Mouse (Mus musculus): ENCODE results near the gene Slc15a3. TPM values are rescaled to one million over a fixed set of nuclear protein-coding genes. Genes with fewer than 3 reads are reported as not detected.

Gene Slc15a3
- polyA plus RNA-seq, 1 experiment, result 10.1 TPM

DNA sequence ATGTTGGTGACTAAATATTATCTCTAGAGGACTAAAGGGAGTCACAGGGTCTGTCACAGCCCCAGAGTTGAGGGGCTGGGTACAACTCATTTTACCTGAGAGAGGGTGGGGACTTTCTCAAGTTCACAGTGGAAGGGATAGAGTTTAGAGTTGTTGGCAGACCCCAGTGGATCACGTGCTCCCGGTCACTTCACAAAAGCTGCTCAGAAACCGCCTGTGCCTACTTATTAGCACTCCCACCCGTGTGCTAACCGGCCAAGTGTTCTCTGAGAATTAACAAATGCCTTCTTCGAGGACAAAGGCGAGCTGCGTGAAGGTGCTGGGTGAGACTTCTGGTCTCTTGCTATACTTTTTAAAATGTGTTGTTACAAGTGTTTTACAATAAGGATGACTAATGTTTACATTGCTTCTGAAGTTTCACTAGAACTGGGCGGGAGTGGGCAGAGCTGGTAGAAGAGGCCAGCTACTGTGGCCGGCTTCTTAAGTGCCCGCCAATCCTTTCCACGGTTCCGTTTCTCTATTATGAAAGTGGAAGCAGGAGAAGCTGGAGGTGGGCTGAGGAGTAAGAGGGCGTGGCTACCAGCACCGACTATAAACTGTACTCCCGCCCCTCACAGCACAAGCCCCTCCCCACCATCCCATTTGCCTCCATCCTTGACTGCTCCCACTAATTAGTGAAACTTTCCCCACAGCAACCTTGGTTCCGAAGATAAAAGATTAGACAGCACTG, 21.1 kb upstream of the Slc15a3 start:
- peak; percentile 24 for DNase-seq (ENCODE audit: low read depth, low spot score)
- WGBS, result 16% methylated on average over 17 of the region's 17 CpGs

DNA sequence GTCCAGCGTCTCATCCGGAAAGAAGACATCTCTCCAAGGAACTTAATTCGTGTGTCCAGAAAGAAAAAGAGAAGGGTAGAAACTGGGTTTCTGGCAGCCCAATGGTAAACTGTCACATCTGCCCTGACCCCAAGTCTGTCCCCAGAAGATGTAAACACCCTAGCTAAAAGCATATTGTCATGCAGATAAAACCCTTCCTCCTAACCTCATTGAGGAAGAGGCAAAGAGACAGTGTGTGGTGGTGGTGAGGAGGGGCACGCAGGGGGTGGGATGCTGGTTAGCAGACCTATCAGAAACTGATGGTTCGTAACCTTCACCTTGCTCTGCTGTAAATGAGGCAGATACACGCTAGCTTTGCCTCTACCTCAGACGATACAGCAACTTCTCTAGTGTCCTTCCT, 18.2 kb upstream of the Slc15a3 start:
- no peak for DNase-seq (ENCODE audit: low read depth, low spot score)
- WGBS, result 80% methylated on average over 7 of the region's 7 CpGs

DNA sequence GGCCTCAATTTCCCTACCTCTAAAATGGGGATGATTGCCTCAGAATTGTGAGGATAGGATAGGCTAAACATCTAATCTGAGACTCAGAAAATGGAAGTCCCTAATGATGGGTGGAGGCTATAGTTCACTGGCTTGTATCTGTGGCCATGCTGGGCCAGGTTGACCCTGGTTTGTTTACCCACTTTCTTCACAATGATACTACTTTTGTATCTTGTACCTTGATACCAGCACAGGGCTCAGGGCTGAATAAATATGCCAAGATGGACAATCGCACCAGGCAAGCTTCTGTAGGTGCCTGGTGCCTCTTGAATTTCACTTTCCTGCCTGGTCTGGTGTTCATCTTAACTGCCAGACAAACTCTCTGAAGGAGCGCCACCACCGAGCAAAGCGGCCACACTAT, 17.0 kb upstream of the Slc15a3 start:
- DNase-seq (ENCODE audit: low read depth, low spot score), result no peak
- WGBS, result 91% methylated on average over 4 of the region's 4 CpGs

DNA sequence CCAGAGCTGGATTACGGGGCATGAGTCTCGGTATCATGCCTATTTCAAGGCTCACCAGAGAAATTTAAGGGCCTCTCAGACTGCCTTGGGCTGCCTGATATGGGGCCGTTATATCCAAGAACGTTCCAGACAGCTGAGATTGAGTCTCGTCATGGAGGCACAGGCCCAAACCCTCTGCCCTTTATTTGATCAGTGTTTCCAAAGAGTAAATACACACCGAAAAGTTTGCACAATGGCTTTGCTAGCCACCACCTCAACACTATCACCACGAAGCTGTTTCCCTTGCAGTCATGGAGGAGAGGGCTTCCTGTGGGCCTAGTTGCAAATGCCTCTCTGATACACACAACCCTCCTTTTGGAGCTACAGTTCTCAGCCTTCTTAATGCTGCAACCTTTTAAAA, 15.5 kb upstream of the Slc15a3 start:
- 67% methylated on average over 7 of the region's 7 CpGs for WGBS
- no peak for DNase-seq (ENCODE audit: low read depth, low spot score)

DNA sequence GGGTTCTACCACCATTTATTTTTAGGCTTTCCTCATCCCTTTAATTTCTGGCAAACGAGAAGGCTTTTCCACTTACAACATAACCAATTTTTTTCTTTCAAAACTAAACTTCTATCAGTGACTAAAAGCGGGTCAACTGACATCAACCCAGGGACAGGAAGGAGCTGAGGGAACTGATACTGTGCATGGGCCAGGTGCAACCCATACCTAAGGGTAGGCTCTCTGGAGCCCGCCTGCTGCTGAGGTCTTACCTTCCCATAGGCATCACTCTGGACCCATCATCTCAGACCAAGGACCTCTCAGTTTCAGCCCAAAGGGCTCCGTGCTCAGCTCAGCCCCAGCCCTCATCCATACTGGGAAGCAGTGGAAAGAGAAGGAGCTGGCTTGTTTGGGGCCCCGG, 11.2 kb upstream of the Slc15a3 start:
- 86% methylated on average over 5 of the region's 5 CpGs for WGBS
- DNase-seq (ENCODE audit: low read depth, low spot score), result no peak

DNA sequence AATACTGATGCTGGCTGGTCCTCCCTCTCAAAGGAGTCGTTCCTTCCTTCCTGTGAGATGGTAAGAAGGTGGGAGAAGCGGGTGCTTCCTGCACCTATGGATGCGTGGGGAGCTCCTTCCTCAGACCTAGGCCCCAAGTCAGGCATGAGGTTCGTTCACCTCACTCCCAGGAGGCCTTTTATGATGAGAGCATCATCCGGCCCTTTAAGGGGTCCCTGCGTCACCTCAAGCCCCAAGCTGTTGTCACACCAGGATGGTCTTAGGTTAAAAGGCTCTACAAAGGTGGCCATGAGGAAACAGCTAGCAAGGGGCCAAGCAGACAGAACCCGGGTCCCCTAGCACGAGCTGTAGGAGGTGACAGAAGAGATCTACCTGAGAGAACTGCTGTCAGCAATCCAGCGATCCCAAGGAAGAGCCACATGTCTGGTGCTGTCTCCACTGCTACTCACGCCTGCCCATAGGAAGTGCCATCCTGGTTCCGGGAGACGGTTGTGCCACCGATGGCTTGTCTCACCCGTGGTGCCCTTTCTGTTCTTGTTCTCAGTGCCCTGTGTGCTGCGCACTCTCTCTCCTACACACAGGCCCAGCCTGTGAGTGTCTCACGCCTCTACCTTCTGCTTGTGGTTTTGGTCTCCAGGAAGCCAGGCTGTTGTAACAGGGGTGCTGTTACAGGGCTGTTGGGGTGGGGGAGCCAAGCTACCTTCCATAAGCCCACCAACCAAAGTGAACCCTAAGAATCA, 9.9 kb upstream of the Slc15a3 start, which contains the start of gene Cd6:
Cd6 (minus strand) TSS at position 623 of the 740 bp plus-strand sequence.
- 87% methylated on average over 16 of the region's 16 CpGs for WGBS
- no peak for DNase-seq (ENCODE audit: low read depth, low spot score)

DNA sequence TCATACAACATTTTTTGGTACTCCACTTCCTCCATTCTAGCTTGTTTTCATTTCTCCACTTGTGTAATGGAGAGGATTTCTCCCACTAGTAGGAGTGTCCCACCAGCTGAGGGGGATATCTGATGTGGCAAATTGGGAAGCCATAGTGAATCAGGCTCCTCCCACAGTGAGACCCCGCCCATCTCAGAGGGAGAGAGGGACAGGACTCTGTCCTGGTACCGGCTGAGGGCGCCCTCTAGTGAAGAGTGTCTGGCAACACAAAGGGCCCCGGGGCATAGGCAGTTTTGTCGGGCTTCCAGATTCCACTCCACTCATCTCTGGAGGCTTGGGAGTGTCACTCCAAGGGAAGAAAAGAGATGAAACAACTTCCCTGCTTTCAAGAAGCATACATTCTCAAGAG, 8.1 kb upstream of the Slc15a3 start:
- DNase-seq (ENCODE audit: low read depth, low spot score), result peak; percentile 8
- WGBS, result 9% methylated on average over 5 of the region's 5 CpGs

DNA sequence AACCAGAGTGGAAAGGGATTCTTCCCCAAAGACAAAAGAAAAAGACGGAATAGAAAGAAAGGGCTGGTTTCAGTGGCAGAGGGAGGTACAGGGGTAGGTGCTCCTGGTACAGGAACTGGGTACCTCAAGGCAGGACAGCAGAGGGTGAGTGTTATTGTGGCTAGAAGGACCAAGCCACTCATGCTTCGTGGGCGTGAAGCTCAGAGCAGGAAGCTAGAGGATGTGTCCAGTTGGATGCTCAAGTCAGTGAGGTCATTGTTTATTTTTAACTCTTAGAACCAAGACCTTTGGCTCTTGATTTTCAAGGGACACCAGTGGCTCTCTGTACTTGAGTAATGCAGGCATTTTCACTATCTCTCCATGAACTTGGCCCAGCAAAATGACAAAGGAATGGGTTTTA, 7.5 kb upstream of the Slc15a3 start:
- DNase-seq (ENCODE audit: low read depth, low spot score), result no peak
- WGBS, result 72% methylated on average over 3 of the region's 3 CpGs

DNA sequence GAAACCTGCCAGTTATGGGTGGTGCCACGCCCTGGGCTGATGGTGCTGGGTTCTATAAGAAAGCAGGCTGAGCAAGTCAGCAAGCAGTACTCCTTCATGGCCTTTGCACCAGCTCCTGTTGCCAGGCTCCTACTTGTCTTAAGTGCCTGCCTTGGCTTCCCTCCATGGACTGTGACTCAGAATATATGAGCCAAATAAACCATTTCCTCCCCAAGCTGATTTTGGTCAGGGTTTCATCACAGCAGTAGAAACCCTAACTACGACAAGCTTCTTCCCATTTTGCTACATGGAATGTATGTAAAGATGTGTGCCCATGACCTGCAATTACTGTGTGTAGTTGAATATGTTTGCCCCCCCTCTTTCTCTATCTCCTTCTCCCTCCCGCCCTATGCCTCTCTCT, 5.9 kb upstream of the Slc15a3 start:
- WGBS, result 57% methylated on average over 3 of the region's 3 CpGs
- DNase-seq (ENCODE audit: low read depth, low spot score), result no peak

DNA sequence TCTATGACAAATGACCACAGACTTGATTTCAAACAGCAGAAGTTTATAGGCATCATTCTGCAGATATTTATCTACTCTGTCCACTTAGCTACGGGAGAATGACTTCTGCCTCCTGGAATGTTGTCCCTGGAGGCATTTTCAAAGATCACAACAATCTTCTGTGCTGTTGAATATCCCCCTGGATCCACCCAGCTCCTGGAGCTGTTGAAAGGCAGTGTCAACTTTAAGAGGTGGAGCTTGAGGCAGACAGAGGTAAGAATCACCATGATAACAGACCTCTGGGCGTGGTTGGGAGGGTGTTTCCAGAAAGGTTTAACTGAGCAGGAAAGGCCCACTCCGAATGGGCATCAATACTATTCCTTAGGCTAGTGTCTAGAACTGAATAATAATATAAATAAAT, 3.9 kb upstream of the Slc15a3 start:
- DNase-seq (ENCODE audit: low read depth, low spot score), result no peak
- WGBS, result 31% methylated on average over 3 of the region's 3 CpGs

DNA sequence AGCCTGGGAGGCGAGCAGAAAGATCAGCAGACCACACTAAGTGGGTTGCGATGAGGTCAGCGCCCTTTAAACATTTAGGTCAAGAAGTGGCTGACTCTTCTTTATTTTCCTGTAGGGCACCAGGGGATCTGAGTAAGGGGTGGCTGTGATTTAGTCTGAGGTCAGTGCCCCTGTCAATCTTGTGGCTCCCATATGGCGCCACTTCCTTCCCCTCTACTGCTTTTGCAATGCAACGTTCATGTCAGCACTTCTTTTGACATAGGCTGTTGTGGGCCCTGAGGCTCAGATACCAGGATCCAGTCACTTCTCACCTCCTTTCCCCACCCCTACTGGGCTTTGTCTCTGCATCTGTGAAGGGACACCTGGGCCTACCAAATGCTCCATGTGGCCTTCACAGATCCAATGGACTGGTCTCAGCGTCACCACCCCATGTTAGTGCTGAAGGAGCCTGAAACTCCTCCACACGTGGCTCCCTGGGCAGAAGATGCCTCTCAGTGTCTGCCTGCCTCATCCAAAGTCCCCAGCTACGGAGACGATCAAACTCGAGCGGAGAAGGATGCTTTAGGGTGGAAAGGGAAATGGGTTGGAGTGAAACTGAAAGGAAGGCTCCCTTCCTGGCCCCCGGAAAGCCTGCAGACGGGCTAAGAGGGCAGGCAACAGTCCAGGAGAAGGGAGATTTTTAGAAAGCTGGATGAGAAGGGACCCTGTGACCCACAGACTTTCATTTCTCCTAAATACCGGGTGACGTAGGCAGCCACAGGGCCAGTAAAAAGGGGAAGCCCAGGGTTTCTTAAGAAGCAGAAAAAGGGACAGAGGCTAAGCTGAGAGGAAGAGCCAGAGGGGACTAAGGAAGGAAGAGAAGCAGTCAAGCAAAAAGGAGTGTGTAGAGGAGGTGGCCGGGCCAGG, 2.4 kb downstream of the Slc15a3 start:
- 63% methylated on average over 16 of the region's 16 CpGs for WGBS
- no peak for DNase-seq (ENCODE audit: low read depth, low spot score)

DNA sequence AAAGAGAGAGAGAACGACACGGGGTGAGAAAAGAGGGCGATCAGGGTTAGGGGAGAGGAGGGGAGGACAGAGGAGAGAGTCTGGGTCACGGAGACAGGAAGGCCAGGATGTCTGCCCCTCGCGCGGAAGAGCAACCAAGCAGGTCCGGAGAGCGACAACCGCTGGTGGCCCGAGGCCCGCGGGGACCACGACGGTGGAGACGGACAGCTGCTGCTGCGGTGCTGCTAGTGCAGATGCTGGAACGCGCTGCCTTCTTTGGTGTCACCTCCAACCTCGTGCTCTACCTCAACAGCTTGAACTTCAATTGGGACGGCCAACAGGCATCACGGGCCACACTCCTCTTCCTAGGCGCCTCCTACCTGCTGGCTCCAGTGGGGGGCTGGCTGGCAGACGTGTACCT, 3.4 kb downstream of the Slc15a3 start:
- DNase-seq (ENCODE audit: low read depth, low spot score), result no peak
- WGBS, result 51% methylated on average over 24 of the region's 24 CpGs

DNA sequence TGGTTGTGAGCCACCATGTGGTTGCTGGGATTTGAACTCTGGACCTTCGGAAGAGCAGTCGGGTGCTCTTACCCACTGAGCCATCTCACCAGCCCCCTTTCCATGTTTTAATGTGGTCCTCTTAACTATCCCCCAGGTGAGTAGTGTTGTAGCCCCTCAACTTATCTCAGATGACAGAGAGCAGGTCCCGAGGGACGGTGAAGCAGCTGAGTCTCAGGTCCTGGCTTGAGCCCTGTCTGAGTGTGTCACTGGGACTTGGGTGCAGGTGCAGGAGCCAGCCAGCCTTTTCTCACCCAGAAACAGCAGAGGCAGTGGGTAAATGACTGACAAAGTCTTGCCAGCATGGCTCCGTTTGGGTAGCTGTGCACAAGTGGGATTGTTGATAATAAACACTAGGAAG, 4.7 kb downstream of the Slc15a3 start:
- DNase-seq (ENCODE audit: low read depth, low spot score), result no peak
- 83% methylated on average over 5 of the region's 5 CpGs for WGBS

DNA sequence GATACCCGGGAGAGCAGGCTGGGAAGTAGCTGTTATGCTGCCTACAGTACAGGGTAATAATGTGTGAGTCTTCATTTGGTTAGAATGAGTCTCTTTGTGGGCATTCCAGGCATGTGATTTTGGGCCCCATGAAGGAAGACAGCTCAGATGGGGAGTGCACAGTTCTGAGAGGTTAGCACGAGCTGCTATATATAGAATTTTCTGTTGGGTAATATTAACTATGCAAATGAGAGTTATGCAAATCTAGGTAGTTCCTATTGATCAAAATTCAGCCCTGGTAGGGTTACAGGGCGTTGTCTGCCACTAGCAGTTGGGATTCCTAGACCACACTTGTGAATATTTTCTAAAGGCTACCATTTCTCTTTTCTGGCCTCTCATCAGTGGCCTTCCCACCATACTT, 5.9 kb downstream of the Slc15a3 start:
- no peak for DNase-seq (ENCODE audit: low read depth, low spot score)
- WGBS, result 68% methylated on average over 3 of the region's 3 CpGs

DNA sequence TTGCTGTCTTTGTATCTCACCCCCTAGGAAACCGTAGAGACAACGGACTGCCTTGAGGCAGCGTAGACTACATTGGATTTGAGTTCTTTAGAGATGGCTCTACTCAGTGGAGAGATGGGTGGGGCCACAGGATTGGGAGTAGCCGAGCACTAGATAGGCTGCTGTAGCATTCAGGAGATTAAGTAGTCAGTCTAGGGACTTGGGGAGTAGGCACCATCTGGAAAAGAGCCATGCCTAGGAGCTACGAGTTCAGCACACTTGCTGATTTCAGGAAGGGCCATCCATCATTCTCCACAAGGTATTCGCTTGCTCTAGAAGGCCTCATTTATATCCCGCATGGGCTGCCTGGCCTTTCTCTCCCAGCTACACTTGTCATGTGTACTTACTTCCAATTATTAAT, 6.6 kb downstream of the Slc15a3 start:
- WGBS, result 78% methylated on average over 7 of the region's 7 CpGs
- DNase-seq (ENCODE audit: low read depth, low spot score), result no peak

DNA sequence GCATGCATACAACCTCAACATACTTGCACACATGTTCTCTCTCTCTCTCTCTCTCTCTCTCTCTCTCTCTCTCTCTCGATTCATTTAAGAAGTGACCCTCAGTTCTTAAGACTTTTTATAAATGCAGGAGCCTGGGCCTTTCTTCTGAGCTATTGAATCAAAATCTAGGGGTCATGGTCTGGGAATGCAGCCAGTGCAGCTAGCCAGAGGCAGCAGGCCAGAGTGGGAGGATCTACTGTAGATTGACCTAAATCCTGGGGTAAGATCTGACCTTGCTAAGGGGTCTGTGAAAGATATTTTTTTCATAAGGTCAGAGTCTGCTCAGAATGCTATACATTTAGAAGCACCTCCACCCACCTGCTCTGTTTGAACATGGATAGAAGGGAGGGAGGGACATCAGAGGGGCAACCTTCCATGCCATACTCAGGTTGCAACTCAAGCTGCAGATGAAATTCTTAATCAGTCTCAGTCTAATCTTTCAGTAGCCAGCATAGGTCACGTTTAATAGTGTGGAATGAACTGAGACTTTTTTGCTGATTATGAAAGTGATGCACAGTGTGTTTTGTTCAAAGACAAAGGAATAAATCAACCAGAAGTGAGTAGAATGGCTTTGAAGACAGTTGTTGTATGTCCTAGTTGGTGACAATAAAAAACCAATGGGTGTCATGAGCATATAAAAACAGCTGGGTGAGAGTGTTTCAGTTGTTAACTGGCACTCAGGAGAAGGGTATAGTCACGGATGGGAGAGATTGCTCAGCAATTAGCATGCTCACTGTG, 8.0 kb downstream of the Slc15a3 start:
- 55% methylated on average over 3 of the region's 3 CpGs for WGBS
- DNase-seq (ENCODE audit: low read depth, low spot score), result no peak

DNA sequence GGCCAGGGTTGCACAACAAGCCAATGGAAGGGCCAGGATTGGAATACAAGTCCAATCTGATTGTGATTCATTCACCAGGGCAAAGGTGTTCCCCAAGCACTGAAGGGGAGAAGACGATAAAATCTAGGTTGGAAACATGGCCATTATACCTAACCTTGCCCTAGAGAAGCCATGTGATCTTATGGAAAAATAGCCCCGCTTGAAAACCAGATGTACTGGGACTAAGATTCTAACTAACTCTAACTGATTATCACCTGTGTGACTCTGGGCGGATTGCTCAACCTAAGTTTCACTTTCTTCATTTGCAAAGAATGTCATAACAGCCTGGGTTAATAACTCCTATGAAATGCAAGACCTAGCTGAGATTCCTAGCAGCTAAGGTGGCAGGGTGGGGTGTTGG, 15.9 kb downstream of the Slc15a3 start:
- WGBS, result 63% methylated on average over 3 of the region's 3 CpGs
- DNase-seq (ENCODE audit: low read depth, low spot score), result no peak

DNA sequence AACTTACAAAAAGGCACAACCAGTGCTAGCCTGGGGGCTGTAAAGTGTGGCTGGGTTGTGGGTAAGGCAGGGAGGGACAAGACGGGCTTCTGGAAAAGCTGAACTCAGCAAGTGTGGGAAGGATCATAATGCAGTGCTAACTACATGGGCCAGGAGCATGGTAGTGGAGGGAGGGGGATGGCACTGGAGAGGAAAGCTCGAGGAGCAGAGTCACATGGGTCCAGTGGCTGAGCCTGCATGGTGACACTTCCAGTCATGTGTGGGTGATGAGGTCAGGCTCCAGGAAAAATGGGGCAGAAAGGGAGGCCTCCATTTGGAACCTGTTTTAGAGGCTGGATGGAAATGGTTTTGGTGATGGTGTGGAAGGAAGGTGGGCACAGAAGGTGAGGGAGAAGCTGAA, 17.0 kb downstream of the Slc15a3 start:
- DNase-seq (ENCODE audit: low read depth, low spot score), result no peak
- 45% methylated on average over 2 of the region's 2 CpGs for WGBS

DNA sequence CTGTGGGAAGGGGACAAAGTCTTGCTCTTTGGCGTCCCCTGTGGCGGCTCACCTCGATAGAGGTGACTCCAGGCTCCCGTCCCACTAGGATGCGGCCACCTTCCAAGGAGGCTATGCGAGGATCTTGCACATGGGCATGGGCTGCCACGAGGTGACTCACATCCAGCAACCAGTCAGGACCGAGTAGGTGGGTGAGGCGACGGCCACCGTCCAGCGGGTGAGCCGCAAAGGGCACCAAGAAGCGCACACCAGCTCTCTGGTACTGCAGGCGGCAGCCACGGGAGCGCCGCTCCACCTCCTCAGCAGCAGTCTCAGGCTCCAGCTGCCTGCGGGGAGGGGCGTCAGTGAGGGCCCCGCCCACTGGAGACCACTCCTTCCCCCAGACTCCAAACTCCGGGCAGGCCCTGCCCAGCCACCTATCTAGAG, 20.6 kb downstream of the Slc15a3 start:
- 68% methylated on average over 22 of the region's 22 CpGs for WGBS

DNA sequence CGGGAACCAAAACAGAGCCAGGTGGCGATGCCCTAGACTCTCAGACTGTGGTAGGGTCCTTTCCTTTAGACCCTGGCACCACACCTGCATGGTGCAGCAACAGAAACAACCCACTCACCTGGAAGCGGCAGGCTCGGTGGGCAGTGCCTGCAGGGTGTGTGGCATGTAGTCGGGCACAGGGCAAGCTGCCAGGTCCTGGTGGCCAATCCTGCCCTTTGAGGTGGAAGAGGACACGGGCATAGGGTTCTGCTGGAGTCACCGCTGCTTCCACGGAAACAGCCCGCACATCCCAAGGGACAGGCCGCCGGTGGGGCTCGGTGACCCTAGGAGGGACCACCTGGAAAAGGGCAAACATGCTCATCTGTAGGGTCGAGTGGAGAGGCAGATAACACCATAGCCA, 26.8 kb downstream of the Slc15a3 start:
- no peak for DNase-seq (ENCODE audit: low read depth, low spot score)
- WGBS, result 87% methylated on average over 13 of the region's 13 CpGs

More for the DNA sequence above, 20.6 kb downstream of the Slc15a3 start:
- DNase-seq (ENCODE audit: low read depth, low spot score), result no peak
